Mouse (Mus musculus) gastrocnemius, postnatal 10 days (tissue): Measurements from ENCODE around the gene Pspn. TPM values are rescaled to one million over a fixed set of nuclear protein-coding genes. Genes with fewer than 3 reads are reported as not detected.

Experiments used
- DNase-seq: peaks from one replicate; pipeline ENCODE4 v3.0.0; 2021; ENCODE audit warnings: mixed read lengths
- long read RNA-seq, 2 experiments: library from polyadenylated mRNA; stranded (forward); transcript quantifications; one replicate each; pipeline ENCODE4 v2.0.0; 2021
- total RNA-seq, 2 experiments: library from RNA; stranded (reverse); gene quantifications; 2 replicates each; pipeline ENCODE4 v1.2.3; 2021

The Pspn gene
- total RNA-seq, result not detected
- long read RNA-seq, experiment 1, result 0 reads
- long read RNA-seq, experiment 2, result 0 reads

DNA sequence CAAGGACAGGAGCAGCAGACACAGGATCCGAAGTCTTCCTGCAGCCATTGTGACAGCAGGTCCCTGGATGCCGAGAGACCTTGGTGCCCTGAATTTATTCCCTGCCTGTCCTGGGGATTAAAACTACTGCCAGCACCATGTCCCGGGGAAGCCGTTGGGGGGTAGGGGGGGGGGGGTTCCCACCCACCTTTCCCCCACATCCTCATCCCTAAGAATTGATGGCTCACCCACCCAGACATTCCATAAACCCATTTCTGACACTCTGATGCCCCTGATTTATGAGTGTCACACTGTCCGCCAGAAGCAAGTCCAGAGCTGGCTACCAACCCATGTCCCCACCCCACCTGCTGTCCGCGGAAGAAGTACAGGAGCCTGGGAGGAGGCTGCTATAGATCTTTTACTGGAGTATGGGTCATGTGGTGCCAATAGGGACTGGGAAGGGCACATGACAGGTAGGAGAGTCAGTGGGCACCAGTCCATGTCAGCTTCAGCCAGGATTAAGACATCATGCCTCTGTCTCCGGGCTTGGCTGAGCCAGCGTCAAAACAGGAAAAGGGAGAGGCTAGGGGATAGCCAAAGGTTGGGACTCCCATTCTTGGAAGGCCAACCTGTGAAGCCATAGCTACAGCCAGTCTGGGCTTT lies at the start of gene Pspn:
TSS of gene Pspn (minus strand) at position 51 of the 642 bp plus-strand sequence.
- no peak for DNase-seq

DNA sequence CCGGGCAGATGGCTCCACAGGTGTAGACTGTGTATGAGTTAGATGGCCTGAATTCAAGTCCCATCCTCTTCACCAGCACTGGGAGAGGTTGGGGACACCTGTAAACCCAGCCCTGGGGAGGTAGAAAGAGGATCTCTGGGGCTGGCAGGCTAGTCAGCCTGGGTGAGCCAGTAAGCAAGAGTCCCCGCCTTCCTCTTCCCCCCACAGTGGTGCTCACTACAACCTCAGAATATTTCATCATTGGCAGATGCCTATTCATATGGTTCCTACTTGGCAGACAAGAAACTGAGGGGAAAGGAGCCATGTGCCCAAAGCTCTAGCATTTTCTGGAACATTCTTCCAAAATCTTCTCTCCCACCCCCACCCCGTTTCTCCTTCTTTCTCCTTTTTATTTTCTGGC lies 49.0 kb upstream of the Pspn start:
- DNase-seq, result no peak

DNA sequence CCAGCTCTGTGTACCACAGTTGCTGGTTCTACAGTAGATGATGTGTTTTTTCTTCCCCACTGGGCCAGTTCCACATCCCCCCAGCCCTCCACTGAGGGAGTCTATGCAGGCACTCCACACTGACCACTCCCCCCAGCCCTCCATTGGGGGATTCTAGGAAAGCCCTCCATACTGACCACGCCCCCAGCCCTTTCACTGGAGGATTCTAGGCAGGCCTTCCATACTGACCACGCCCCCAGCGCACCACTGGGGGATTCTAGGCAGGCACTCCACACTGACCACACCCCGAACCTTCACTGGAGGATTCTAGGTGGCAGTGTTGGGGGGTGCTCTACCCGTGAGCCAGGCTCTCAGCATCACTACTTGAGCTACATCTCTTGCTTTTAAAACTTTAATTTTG lies 47.6 kb upstream of the Pspn start:
- no peak for DNase-seq

DNA sequence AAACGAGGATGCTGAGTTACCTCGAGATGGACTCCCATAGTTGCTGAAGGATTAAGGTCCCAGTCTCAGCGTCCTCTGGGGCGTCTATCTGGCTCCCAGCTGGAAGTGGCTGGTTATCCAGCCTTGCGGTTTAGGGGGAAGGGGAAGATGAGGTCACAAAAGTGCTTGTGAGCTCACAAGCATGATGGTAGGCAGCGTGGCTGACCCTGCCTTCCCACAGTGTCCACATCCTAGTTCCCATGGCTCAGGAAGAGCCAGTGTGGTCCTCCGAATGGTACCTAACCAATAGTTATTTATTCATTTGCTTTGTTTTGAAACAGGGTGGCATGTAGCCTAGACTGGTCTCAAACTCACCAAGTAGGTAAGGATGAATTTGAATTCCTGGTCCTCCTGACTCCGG lies 41.7 kb upstream of the Pspn start, which contains the start of gene Slc25a41:
TSS of gene Slc25a41 (minus strand) at position 101 of the 400 bp plus-strand sequence.
- DNase-seq, result no peak

DNA sequence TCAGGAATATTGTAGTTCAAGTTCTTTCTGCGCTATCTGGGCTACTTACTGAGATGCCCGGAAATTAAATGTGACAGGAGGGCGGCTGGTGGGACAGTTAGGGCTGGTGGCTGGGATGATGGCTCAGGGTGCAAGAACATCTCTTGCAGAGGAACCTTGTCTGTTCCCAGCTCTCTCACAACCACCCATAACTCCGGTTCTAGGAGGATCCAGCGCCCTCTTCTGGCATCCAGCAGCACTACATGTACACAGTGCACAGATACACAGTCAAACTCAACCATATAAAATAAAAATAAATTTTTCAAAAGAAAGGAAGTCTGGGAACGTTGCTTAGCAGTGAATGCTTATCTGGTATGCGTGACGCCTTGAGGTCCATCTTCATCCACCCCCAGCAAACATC lies 39.2 kb upstream of the Pspn start:
- DNase-seq, result no peak

DNA sequence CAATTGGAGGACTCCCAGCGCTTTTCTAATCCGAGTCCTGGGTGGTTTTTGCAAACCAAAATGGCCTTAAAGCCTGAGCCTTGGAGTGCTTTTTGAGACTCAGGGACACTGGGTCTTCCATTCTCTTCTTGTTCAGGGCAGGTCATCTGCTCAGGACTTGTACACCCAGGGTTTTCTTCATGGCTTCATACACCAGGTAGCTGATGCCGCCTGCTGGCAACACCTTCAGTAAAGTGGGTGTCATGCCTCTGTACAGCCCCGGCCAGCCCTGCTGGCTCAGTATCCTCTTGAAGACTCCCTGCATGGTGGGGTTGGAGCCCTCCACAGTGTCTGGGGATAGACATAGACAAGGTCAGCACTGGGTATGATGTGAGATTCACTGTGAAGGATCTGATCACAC lies 33.0 kb upstream of the Pspn start:
- no peak for DNase-seq

DNA sequence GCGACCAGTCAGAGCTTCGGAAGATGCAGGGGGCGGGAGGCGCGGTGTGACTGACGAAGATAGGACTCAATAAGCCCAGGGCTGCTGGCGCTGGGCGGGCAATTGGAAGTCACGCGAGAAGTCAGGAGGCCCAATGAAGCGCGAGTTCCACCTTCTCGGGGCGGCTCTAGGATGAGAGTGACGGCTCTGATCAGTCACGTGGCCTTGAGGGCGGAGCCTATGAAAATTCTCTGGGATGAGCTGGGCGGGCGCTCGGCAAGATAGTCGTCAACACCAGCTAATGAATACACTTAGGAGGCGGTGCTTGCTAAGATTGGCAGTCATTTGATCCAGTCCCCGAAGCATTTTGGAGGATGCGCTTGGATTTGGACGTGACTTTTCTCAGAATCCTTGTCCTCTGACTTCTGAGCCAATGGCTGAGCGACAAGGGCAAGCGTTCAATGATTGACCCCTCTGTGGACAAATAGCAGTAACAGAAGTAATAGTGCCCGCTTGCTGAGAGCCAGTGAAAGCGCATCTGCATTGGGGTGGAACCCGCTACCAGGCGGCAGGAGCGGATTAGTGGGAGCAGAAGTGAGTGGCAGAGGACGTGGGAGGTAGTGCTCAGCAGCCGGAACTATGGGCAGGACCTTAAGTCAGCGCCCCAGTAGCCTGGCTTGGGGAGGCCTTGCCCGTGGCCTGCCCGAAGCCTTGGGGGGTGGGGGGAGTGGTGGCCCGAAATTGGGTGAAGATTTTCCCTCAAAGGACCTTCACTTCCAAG lies 32.0 kb upstream of the Pspn start:
- peak; percentile 93 for DNase-seq

DNA sequence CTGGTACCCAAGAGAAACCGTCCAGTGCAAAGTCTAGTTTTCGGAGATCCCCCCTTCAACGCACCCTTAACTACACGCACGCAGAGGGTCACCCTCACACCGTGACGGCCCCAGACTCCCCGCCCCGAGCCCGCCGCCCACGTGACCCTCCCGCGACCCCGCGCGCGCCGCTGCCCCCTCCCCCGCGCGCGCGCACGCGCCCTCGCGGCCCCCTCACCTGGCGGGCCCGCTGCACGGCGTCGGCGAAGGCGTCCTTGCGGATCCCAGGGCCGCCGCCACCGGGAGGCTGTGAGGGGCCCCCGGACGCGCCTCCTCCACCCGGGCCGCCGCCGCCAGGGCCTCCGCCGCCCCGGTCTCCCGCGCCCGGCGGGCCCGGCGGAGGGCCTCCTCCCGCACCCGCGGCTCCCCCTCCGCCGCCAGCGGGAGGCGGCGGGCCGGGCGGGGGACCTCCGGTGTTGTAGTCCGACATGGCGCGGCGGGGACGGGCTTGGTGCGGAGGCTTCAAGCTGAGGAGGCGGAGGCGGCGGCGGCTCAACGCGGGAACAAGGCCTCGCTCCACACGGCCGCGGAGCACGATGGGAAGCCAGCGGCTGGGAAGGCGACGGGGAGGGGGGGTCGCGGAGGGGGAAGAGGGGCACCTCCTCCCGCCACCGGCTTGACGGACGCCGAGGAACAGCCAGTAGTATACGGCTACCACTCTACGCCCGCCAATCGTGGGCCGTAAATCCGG lies 31.3 kb upstream of the Pspn start, which contains the start of gene Khsrp:
TSS of gene Khsrp (minus strand) at position 592 of the 730 bp plus-strand sequence.
- peak; percentile 92 for DNase-seq

DNA sequence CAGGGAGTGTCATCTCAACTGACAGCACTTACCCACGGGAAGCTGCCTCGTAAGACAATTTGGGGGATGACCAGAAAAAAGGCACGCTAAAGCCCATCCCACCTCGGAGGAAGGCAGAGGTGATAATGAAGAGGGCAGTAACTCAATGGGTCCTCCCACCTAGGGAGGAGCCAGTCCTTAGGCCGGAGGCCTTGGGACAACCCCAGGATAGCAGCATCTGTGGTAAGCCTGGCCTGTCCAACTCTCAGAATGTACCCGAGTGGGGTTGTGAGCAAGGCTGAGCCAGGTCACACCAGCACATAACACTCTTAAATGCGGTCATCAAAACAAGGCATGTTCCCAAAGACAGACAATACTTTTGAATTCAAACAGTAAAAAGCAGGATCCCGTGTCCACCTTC lies 29.9 kb upstream of the Pspn start:
- DNase-seq, result no peak

DNA sequence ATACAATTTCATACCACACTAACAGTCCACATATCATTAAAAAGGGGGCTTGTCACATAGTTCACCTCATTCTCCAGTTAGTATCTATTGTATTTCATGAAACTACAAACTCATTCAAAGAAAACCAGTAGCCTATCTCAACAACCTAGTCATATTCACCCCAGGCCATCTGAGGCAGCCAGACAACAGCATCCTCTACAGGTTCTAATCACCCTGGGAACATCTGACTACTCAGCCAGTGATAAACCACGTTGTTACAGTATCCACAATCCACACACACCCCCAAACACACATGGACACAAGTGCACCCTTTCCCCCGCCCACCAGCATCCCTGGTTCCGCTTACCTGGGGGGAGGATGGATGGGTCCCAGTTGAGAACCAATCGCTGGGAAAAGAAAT lies 27.7 kb upstream of the Pspn start:
- DNase-seq, result no peak

DNA sequence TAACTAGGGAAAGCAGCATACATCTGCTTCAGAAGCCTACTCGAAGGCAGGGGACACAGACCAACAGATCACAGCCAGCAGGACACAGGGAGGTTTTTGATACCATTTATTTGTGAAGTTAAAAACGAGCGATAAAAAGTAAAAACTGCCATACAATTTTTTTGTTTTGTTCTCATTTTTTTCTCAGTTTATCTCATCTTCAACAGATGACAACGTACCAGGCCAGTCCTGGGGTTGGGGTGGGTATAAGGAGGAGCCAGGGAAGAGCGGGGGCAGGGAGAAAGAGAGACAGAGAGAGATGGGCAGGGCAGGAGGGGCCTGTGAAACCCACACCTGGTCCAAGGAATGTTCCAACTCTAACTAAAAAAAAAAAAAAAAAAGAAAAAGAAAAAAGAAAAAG lies 21.1 kb upstream of the Pspn start:
- no peak for DNase-seq

DNA sequence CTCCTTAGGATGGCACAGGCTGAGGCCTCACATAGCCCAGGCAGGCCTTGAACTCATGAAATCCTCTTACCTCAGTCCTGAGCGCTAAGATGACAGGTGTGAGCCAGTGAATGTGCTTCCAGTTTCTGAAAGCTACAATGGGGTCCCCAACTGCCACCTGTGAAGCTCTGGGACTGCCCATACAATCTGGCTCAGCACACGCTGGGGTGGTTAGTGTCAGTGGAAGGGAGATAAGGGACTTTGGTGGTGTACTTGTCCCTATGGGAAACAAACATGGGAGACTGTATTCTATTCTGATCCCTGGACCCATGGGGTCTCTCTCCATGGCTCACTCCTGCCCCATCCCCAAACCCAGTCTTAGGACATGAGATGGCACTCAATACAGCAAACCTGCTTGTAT lies 19.9 kb upstream of the Pspn start:
- no peak for DNase-seq

DNA sequence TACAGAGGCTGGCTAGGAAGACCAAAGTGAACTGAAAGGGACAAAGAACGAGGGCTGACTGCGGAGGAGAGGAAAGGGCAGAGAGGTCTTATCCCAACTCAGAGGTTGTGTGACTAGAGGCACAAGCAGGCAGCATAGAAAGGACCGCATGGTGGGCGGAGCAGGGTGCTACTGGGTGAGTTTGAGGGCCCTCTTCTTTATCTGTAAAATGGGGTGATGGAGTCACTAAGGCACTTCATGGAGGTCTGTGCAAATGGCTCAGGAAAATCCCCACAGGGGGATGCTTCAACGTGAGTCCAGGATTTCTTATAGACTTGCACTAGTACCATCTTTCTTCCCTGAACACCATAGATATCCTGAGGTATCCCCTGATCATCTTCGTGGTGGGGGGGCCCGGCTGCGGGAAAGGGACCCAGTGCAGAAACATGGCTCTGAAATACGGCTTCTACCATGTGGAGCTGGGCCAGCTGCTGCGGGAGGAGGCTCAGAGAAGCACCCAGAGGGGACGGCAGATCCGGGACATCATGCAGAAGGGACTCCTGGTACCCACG lies 12.5 kb upstream of the Pspn start:
- no peak for DNase-seq

DNA sequence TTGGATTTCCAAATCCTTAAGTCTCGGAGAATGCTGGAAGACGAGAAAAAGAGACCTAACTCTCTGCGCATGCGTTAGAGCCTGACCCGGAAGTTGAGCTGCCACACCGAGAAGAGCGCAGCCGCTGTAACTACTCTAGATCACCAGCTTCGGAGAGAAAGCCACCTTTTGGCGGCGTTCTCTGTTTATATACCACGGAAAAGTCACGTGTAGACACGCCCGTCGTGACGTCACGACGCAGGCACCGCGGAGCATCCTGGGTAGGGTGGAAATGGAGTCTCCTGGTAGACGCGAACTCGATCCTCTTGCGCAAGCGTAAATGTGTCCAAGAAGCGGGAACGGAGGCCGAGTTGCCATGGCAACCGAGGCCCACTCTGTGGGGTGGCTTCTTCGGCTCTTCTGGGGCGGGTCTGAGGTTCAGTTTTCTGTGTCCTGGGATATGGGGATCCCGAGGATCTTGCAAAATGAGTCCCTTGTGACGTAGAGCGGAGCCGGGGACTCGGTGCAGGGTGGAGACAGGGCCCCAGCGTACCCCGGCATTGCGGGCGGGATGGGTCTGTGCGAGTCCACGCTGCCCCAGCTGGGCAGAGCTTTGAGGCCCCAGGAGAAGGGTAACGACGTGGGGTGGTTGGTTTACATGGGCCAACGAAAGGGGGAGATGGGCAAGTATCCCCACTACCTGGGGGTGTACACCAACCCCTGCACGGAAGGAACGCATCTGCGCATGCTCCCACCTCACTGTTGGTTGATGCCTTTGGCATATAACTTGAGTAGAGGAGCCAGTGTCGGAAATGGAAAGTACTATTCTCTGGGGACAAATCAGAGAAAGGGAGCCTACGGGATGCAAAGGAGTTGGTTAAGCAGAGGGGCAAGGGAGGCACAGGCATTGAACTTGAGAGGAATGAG lies 11.7 kb upstream of the Pspn start, which contains the start of the genes Gtf2f1 and Gm17949:
TSS of gene Gtf2f1 (minus strand) at position 53 of the 906 bp plus-strand sequence.
TSS of gene Gm17949 (plus strand) at position 234 of the 906 bp plus-strand sequence.
- DNase-seq, result peak; percentile 87

DNA sequence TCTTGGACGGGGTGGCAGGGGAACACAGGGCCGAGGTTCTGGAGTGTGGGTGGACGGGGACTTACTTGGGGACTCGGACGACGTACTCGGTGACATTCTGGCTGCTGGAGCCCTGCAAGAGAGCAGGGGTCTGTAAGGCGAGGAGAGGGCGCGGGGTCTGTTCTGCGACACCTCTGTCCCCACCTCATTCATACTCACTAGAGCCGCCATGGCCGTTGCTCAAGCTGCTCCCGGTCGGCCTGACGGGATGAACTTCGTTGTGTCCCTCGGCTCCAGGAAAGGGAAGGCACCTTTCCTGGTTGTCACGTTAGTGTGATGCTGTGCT lies 11.1 kb upstream of the Pspn start:
- no peak for DNase-seq

DNA sequence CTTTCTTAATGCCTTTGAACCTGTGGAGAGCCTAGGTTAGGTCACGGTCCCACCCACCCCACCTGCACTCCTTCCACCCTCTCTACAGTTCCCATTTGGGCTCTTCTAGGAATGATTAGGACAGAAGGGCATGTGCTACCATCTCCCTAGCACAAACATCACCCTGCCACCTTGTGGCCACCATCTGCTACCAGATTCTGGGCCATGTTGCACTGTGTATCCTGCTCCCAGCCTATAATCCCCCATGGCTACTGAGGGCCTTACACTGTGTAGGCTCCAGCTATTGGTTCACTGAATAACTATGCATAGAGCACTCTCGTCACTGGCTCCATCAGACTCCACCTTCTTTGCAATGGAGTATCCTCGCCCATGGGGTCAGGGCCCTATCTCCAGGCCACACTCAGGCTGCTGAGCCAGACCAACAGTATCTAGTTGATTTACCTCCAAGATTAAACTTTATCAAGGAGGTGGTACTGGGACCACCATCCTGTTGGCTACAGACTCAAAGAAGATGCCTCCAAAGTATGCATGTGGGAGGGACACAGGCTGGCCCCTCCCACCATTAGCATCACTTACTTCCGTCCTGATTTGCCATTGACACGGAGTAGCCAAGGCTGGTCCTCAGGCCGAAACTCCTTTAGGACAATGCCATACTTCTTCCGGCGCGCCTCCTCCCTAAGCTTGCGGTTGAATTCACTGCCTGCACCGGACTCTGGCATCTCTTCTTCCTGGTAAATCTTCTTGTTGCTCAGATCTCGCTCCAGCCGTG lies 7.5 kb upstream of the Pspn start:
- no peak for DNase-seq

DNA sequence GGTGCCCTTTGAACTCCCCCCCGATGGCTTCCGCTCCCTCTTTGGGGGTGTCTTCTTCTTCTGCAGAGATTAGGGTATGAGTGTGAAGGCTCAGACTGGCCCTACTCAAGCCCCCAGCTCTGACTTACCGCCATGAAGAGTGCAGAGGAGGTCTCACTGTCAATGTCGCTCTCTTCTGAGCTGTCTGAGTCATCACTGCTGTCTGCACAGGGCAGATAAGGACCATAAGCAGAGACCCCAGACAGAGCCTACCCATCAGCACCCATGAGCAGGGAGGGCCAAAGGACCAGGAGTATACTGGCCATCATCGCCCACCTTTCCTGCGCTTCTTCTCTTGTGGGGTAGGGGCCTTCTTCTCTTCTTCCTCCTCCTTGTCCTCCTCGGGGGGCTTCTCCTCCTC lies 4.2 kb upstream of the Pspn start:
- no peak for DNase-seq

DNA sequence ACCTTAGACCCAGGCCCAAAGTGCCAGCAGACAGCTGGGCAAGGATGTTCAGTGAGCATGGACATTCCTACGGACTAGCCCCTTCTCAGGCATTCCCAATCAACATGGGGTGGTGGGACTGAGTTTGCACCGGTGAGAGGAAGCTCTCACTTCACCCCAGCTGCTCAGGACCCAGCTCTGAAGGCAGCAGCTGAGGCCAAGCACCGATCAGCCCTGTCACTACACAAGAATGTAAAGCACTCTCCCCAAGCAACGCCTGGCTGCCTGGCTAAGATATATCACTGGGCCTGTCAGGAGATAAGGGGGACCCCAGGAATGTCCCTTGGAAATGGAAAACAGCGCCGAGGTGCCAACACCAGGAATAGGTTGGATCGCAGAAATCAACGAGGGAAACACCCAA lies 1.4 kb upstream of the Pspn start:
- no peak for DNase-seq

DNA sequence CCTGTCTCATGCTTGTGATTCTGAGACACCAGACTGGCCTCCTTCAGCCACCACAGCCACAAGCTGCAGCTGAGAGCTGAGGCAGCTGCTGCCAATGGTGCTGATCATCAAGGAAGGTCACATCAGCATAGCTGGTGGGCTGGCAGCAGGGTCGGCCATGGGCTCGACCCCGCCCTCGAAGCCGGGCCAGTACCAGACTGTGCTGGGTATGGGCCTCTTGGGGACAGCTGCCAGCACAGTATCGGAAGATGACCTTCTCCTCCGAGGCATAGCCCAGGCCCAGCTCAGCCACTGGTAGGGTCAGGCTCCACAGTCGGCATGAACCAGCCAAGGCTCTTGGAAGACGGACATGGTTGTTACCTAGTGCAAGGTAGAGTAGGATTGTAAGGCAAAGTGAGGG lies 404 bp downstream of the Pspn start:
- DNase-seq, result no peak

DNA sequence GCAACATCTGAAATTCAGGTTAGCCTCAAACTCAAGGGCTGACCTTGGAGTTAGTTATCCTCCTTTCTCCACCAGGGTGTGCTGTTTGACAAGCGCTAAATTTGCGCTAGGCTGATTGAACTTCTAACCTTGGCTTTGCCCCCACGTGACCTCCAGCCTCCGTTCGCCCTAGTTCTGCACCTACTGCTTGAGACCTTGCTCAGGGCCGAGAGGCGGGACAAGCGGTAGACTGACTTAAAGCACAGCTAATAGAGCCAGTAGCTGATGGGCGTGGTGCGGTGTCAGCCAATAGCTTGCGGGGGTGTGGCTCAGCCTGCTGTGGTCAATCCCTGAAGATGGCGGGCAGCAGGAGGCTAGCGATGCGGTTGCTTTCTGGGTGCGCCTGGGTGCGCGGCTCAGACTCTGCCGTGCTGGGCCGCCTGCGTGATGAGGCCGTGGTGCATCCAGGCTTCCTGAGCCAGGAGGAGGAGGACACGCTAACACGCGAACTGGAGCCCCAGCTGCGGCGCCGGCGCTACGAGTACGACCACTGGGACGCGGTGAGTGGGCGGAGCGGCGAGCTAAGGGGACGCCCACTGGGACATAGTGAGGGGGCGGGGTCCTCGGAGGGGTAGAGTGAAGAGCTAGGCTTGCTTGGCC lies 2.7 kb downstream of the Pspn start, which contains the start of gene Alkbh7:
TSS of gene Alkbh7 (plus strand) at position 311 of the 639 bp plus-strand sequence.
- peak; percentile 87 for DNase-seq
